Mouse (Mus musculus): ENCODE data around the gene Psmb2.

The Psmb2 gene

GRCm38 (mm10) chr4:126677054-126678003 is at the start of gene Psmb2:
Gene Psmb2 (plus strand): TSS chr4:126677630.
- peak; percentile 99 for DNase-seq (ENCODE audit: low read depth)

DNA sequence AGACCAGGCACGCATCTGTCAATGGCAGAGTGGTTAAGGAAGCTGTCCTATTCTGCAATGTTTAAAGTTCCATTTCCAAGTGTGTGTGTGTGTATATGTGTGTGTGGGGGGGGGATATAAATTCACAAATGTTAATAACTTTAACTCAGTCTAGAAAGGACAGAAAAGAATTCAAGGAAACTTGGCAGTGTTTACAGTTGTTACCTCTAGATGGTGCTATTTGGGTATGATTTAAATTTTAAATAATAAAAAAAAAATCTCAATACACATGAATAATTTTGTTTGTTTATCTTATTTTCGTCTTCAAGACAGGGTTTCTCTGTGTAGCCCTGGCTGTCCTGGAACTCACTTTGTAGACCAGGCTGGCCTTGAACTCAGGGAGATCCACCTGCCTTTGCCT is 45.5 kb upstream of the Psmb2 start:
- DNase-seq (ENCODE audit: low read depth), result peak; percentile 19

DNA sequence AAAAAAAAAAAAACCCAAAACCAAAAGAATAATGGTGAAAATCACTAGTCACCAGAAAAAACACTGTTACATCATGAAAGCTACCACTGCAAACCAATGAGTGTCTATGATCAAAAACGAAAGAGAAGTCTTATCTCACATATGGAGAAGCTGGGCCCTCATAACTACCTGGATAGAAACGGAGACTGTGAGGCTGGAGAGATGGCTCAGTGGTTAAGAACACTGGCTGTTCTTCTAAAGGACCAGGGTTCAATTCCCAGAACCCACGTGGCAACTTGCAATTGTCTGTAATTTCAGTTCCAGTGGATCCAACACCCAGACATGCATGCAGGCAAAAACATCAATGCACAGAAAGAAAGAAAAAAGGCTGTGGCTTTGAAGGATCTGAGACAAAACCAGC is 44.8 kb upstream of the Psmb2 start:
- DNase-seq (ENCODE audit: low read depth), result no peak

DNA sequence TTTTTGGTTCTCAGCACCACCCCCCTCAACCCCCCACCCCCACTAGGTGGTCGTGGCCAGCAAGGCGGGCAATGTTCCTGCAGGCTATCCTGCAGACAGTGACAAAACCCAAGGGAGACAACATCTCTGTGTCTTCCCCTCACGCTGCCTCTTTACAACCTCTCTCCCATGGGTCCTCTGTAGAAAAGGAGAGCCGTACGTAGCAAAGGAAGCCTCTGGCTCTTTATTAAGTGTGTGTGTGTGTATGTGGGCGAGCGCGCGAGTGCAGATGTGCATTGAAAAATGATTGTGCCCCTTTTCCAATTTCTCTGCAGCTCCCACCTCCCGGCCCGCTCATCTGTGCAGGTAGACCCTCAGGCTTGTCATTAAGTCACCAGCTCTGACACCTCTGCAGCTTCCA is 41.1 kb upstream of the Psmb2 start:
- no peak for DNase-seq (ENCODE audit: low read depth)

- no peak for DNase-seq (ENCODE audit: low read depth)
Measured at GRCm38 (mm10) chr4:126637446-126637845, 40.0 kb upstream of the Psmb2 start.

DNA sequence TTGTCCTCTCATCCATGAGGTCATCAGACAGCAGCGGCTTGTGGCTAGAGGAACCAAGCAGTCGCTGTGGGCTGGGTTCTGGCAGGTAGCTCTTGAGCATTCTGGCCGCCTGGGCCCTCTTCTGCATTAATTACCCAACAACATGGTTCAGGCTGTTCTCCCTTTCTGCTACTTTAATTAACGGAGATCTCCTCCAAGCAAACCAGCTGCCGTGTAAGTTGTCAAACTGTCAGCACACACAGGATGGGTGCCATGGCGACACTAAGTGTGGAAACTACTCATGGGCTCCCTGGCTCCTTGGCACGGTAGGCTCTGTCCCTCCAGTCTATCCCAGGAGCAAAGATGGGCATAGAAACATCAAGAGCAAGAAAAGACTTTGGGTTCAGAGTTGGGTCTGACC is 38.1 kb upstream of the Psmb2 start:
- DNase-seq (ENCODE audit: low read depth), result no peak

DNA sequence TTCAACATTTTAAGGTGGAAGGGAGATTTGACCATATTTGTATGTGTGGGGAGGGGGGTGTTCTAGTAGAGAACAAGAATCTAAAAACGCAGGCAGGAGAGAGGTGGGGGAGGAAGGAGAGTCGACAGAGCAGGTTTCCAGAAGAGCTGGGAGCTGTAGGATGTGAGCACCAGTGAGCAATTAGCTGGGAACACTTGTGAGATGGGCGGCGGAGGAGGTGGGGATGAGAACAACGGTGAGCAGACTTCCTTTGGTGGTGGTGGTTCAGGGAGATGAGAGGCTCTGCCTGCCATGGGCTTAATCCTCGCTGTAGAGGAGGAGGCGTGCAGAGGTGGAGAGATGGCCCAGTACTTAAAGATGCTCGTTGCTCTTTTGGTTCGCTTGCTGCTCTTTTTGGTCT is 35.5 kb upstream of the Psmb2 start:
- DNase-seq (ENCODE audit: low read depth), result no peak

DNA sequence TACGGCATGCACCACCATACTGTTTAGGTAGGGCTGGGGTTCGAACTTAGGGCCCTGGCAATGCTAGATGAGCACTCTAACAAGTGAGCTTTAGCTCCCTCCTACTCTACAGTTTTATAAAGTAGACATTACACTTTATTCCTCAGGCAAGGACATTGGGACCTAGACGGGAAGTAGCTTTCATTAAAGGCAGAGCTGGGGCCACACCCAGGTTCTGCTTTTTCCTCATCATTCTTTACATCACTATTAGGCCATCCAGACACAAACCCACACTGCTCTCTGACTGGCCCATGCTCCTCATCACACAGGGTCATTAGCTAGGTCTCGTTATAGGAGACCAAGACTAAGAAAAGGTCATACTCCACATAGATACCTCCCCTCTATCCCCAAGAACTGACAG is 33.6 kb upstream of the Psmb2 start:
- no peak for DNase-seq (ENCODE audit: low read depth)

DNA sequence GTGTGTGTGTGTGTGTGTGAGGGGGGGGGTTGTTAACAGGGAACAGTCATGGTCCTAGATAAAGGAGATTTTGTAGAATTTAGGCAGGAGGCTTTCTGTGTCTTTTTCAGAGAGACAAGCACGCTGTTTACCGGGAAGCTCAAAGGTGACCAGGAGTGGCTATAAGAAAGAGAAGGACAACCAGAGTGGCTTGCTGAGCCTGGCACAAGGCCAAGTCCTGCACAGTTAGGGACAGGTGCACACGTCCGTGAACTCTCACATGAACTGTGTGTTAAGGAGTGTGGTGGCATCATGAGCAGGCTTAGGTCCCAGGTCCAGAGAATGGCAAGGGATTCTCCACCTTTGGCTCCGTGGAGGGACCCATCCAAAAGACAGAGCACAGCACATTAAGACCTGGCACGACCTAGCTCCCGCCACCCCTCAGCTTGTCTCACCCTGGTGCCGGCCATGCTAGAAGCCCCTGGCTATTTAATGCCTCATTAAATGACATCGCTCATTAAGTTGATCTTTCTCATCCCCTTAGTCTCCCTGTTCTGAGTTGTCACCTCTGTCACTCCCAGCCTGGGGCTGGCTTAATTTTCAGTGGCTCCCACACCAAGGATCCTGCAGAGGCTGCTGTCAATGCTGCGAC is 33.0 kb upstream of the Psmb2 start:
- no peak for DNase-seq (ENCODE audit: low read depth)

DNA sequence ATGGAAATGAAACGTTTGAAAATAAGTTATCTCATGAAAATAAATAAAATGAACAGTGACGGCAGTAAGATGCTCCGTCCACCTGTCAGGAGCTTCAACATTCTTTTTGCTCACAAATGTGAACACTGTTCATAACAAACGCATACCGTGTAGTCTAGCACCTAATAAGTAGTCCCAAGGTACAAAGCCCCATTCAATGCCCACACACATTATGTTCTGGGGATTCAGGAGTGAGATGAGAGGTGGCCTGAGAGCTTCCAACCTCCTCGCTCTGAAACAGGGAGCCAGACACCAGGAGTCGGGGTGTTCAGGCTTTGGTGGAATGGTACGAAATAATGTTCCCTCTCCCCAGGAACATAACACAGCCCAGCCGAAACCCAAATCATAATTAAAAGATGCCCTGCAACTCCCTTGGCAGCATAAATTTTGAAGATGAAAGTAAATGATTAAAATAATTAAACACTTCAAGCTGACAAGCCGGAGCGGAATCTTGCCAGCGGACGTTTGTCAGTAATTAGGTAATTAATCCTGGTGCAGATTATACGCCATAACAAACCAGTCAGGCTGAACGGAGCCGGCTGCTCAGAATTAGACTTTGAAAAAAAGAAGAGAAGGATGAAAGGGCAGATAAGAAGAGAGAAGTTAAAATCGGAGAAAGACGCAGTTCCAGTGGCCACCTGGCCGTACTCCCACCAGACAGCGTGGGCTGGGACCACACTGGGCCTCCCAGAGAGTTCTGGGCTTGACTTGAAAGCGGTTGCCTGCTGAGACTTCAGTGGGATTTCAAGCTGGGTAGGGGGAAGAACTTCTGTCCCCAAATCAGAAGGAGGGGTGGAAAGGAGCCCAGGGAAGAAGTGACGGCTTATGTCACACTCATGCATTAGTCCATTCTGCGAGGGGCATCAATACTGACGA is 29.2 kb upstream of the Psmb2 start:
- DNase-seq (ENCODE audit: low read depth), result no peak

DNA sequence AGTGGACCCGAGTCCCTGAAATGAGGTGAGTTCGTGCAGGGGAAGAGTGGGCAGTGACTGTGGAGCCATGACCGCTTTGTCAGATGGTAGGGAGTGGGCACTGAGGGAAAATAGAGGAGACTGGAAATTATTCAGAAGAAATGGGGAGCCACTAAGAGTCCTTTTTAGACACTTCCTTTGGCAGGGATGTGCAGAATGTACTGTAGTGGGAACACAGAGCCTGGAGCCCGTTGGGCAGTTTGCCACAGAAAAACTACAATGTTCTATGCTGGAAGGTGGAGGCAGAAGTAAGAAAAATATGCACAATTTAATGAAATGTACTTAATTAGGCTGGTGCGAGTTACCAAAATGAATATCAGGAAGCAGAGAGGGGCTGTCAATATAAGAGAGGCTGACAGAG is 24.3 kb upstream of the Psmb2 start:
- DNase-seq (ENCODE audit: low read depth), result no peak

DNA sequence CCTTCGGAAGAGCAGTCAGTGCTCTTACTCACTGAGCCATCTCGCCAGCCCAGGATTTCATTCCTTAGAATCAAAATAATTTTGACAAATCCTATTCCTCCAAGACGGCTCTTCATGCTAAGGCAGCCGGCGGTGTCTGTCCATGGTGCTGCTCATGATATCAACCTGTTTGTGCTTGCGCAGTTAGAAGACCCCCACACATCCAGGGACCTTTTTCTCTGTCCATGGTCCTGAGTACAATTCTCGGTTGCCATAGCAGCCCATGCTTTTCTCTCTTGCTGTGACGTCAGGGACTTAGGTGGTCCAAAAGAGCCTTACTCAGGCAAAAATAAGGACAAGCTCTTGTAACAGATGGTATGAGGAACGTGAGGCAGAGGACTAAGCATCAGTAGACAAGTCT is 22.1 kb upstream of the Psmb2 start:
- DNase-seq (ENCODE audit: low read depth), result no peak

DNA sequence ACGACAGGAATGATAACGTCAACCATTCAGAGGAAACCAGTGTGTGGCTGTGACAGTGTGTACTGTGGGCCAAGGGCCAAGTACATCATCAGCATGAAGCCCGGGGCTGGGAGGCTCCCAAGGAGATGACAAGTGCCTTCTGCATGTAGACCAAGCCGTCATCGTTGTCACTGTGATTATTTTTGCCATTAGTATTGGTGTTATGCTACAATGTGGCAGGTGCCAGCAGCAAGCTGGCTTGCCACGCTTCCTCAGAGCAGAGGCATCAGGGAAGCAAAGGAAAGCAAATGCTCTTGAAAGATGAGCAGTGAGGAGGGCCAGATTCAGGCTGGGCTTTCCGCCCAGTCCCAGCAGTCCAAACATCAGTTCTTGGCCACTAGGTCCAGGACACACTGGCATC is 16.2 kb upstream of the Psmb2 start:
- DNase-seq (ENCODE audit: low read depth), result no peak

- DNase-seq (ENCODE audit: low read depth), result no peak
Measured at GRCm38 (mm10) chr4:126667075-126667474, 10.4 kb upstream of the Psmb2 start.

DNA sequence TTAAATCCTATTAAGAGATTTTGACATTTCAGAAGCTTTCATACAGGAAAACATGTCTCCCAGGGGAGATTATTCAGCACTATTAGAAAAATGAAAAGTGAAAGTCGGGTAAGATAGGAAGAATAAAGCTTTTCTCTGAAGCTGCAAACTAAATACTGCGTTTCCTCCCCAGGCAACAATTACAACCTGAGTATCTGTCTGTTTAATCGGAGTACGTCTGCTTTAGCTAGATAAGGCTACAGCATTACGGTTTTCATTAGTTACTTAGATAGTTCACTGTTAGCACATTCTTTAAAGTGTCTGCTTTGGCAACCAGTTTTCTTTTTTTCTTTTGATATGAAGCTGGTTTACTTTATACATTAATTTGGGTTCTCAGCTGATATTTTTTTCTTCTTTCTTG is 4.9 kb downstream of the Psmb2 start:
- no peak for DNase-seq (ENCODE audit: low read depth)

GRCm38 (mm10) chr4:126683084-126683483 is 5.7 kb downstream of the Psmb2 start:
- peak; percentile 52 for DNase-seq (ENCODE audit: low read depth)

- DNase-seq (ENCODE audit: low read depth), result no peak
Measured at GRCm38 (mm10) chr4:126689457-126689856, 12.0 kb downstream of the Psmb2 start.

DNA sequence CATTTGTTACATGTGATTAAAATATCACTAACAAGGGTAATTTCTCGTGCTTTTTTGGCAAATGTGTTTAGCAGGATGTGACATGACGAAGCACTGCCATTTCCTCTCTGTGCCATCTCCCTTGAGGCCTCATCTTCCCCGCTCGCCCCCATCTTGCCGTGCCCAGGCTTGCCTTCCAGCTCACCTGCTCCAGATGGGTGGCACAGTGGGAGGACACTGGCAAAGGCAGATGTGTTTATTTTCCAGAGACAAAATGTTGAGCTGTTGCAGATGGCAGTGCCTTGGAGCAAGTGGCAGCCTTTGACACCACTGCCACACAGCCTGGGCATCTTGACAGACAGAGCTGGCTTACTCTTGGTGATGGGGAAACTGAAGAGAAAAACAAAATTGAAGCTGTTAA is 15.6 kb downstream of the Psmb2 start:
- DNase-seq (ENCODE audit: low read depth), result no peak

DNA sequence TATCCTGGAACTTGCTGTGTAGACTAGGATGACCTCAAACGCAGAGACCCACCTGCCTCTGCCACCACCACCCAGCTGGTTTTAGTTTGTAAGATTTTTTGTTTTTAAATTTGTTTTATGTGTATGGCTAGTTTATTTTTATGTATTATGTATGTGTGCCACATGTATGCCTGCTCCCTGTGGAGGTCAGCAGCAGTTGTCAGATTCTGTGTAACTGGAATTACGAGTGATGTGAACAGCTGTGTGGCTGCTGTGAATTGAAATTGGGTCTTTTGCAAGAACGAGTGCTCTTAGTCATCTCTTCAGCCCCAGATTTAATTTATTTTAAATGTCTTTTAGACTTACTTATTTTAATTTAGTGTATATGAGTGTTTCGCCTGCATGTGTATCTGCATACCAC is 19.5 kb downstream of the Psmb2 start:
- DNase-seq (ENCODE audit: low read depth), result no peak

GRCm38 (mm10) chr4:126706630-126707438 is 29.4 kb downstream of the Psmb2 start:
- no peak for DNase-seq (ENCODE audit: low read depth)

GRCm38 (mm10) chr4:126707439-126707826 is 30.0 kb downstream of the Psmb2 start:
- no peak for DNase-seq (ENCODE audit: low read depth)

GRCm38 (mm10) chr4:126732111-126732510 is 54.7 kb downstream of the Psmb2 start:
- DNase-seq (ENCODE audit: low read depth), result no peak

All from naive thymus-derived CD4-positive, alpha-beta T cell, adult 2 months (primary cell).